Mouse (Mus musculus): ENCODE results near the gene Ugt1a6b. TPM values are rescaled to one million over a fixed set of nuclear protein-coding genes. Genes with fewer than 3 reads are reported as not detected.
A peak's percentile ranks its signal among the peaks of the same experiment; 100 is the strongest.
"Not testable (repeated sequence)": the region's sequence is repeated elsewhere in the genome, so short reads cannot be mapped to it uniquely, and the experiment has no call there.

Gene Ugt1a6b
- polyA plus RNA-seq, 1 experiment from 2014 or later: not detected

- no peaks in the 10 kb centered on the region for H3K36me3 ChIP-seq
- no peaks in the 10 kb centered on the region for H3K4me1 ChIP-seq
- no peaks in the 10 kb centered on the region for H3K27me3 ChIP-seq
- no peak within 1 kb of the TSS for H3K4me2 ChIP-seq (replicated peaks)
- 77% methylated on average over 5 of the region's 5 CpGs for WGBS
- no peaks in the 10 kb centered on the region for H3K9me3 ChIP-seq
- no peak within 1 kb of the TSS for H3K9ac ChIP-seq (replicated peaks)
- no peak within 1 kb of the TSS for H3K4me3 ChIP-seq
- no peak for ATAC-seq (ENCODE audit: low FRiP score, low read depth)
- H3K27ac ChIP-seq (replicated peaks): no peak within 1 kb of the TSS
Observed at GRCm38 (mm10) chr1:88165711-88166110, 62.7 kb downstream of the Ugt1a6b start, which contains the start of gene Ugt1a5. Ugt1a5 (plus strand) TSS chr1:88166012.

- not testable (repeated sequence) for H3K36me3 ChIP-seq; H3K27ac ChIP-seq (replicated peaks); H3K4me1 ChIP-seq; H3K9me3 ChIP-seq; H3K9ac ChIP-seq (replicated peaks); H3K4me3 ChIP-seq; H3K4me2 ChIP-seq (replicated peaks); ATAC-seq (ENCODE audit: low FRiP score, low read depth); H3K27me3 ChIP-seq
- WGBS: 79% methylated on average over 6 of the region's 7 CpGs
Observed at GRCm38 (mm10) chr1:88172190-88172589, 69.1 kb downstream of the Ugt1a6b start.

GRCm38 (mm10) chr1:88179657-88180056 lies 76.6 kb downstream of the Ugt1a6b start:
- no peak for ATAC-seq (ENCODE audit: low FRiP score, low read depth)
- 88% methylated on average over 1 of the region's 1 CpGs for WGBS

GRCm38 (mm10) chr1:88186325-88186935 lies 83.4 kb downstream of the Ugt1a6b start:
- H3K27ac ChIP-seq (replicated peaks): no peak overlapping the region
- no peak overlapping the region for H3K4me3 ChIP-seq
- 88% methylated on average over 5 of the region's 5 CpGs for WGBS
- H3K9me3 ChIP-seq: no peaks in the 10 kb centered on the region
- no peak overlapping the region for H3K9ac ChIP-seq (replicated peaks)
- no peaks in the 10 kb centered on the region for H3K4me1 ChIP-seq
- no peaks in the 10 kb centered on the region for H3K27me3 ChIP-seq
- no peak for ATAC-seq (ENCODE audit: low FRiP score, low read depth)
- H3K4me2 ChIP-seq (replicated peaks): no peak overlapping the region
- no peaks in the 10 kb centered on the region for H3K36me3 ChIP-seq

More at GRCm38 (mm10) chr1:88179657-88180056, 76.6 kb downstream of the Ugt1a6b start:
- Histone ChIP-seq H3K4me2 (replicated peaks) (no peak overlapping the region), H3K4me3 (no peak overlapping the region), H3K27me3 (no peaks in the 10 kb centered on the region), H3K36me3 (no peaks in the 10 kb centered on the region), H3K27ac (replicated peaks) (no peak overlapping the region), H3K4me1 (no peaks in the 10 kb centered on the region), H3K9ac (replicated peaks) (no peak overlapping the region), H3K9me3 (peaks cover 24% of the 10 kb centered on the region)

GRCm38 (mm10) chr1:88192136-88192535 lies 89.1 kb downstream of the Ugt1a6b start:
- Histone ChIP-seq H3K4me2 (replicated peaks) (no peak overlapping the region), H3K27me3 (no peaks in the 10 kb centered on the region), H3K9me3 (no peaks in the 10 kb centered on the region), H3K27ac (replicated peaks) (no peak overlapping the region), H3K9ac (replicated peaks) (no peak overlapping the region), H3K4me3 (no peak overlapping the region), H3K36me3 (no peaks in the 10 kb centered on the region), H3K4me1 (no peaks in the 10 kb centered on the region)
- ATAC-seq (ENCODE audit: low FRiP score, low read depth): no peak
- 58% methylated on average over 3 of the region's 3 CpGs for WGBS

GRCm38 (mm10) chr1:88195687-88196086 lies 92.6 kb downstream of the Ugt1a6b start:
- Histone ChIP-seq H3K27ac (replicated peaks) (no peak overlapping the region), H3K36me3 (no peaks in the 10 kb centered on the region), H3K9me3 (no peaks in the 10 kb centered on the region), H3K4me1 (no peaks in the 10 kb centered on the region), H3K4me3 (no peak overlapping the region), H3K27me3 (0 out of 2 replicates have a peak, but pooled peaks cover 6% of the 10 kb centered on the region), H3K4me2 (replicated peaks) (no peak overlapping the region), H3K9ac (replicated peaks) (no peak overlapping the region)
- ATAC-seq (ENCODE audit: low FRiP score, low read depth): no peak
- 95% methylated on average over 1 of the region's 1 CpGs for WGBS

GRCm38 (mm10) chr1:88197443-88197842 lies 94.4 kb downstream of the Ugt1a6b start:
- no peaks in the 10 kb centered on the region for H3K4me1 ChIP-seq
- 76% methylated on average over 3 of the region's 3 CpGs for WGBS
- no peak overlapping the region for H3K4me3 ChIP-seq
- H3K4me2 ChIP-seq (replicated peaks): no peak overlapping the region
- H3K27me3 ChIP-seq: 0 out of 2 replicates have a peak, but pooled peaks cover 6% of the 10 kb centered on the region
- H3K9ac ChIP-seq (replicated peaks): no peak overlapping the region
- no peak for ATAC-seq (ENCODE audit: low FRiP score, low read depth)
- no peaks in the 10 kb centered on the region for H3K9me3 ChIP-seq
- H3K36me3 ChIP-seq: no peaks in the 10 kb centered on the region
- no peak overlapping the region for H3K27ac ChIP-seq (replicated peaks)

GRCm38 (mm10) chr1:88199996-88200395 lies 96.9 kb downstream of the Ugt1a6b start:
- 0 out of 2 replicates have a peak, but pooled peaks cover 6% of the 10 kb centered on the region for H3K27me3 ChIP-seq
- WGBS: 80% methylated on average over 2 of the region's 2 CpGs

GRCm38 (mm10) chr1:88200456-88200855 lies 97.4 kb downstream of the Ugt1a6b start, which contains the start of gene Ugt1a2:
Ugt1a2 (plus strand) TSS chr1:88200601.
- no peaks in the 10 kb centered on the region for H3K36me3 ChIP-seq

More at GRCm38 (mm10) chr1:88199996-88200395, 96.9 kb downstream of the Ugt1a6b start:
- H3K4me1 ChIP-seq: no peaks in the 10 kb centered on the region
- H3K9me3 ChIP-seq: 0 out of 2 replicates have a peak, but pooled peaks cover 7% of the 10 kb centered on the region
- no peak overlapping the region for H3K9ac ChIP-seq (replicated peaks)
- no peak overlapping the region for H3K4me3 ChIP-seq
- no peak overlapping the region for H3K27ac ChIP-seq (replicated peaks)
- ATAC-seq (ENCODE audit: low FRiP score, low read depth): no peak
- H3K36me3 ChIP-seq: no peaks in the 10 kb centered on the region
- no peak overlapping the region for H3K4me2 ChIP-seq (replicated peaks)

GRCm38 (mm10) chr1:88205294-88205922 lies 102.4 kb downstream of the Ugt1a6b start, which contains the start of gene Dnajb3:
Dnajb3 (minus strand) TSS chr1:88205782.
- Histone ChIP-seq H3K27me3 (peaks cover 4% of the 10 kb centered on the region; the same call in 1 of the 2 replicates), H3K4me2 (replicated peaks) (peak within 1 kb of the TSS; percentile 66), H3K9ac (replicated peaks) (peak within 1 kb of the TSS; percentile 62), H3K27ac (replicated peaks) (no peak within 1 kb of the TSS; the same call in 1 of the 2 replicates), H3K4me1 (no peaks in the 10 kb centered on the region), H3K4me3 (peak within 1 kb of the TSS; percentile 53), H3K9me3 (0 out of 2 replicates have a peak, but pooled peaks cover 7% of the 10 kb centered on the region), H3K36me3 (no peaks in the 10 kb centered on the region)
- 5% methylated on average over 62 of the region's 62 CpGs for WGBS
- ATAC-seq (ENCODE audit: low FRiP score, low read depth): peak; percentile 99

More at GRCm38 (mm10) chr1:88200456-88200855, 97.4 kb downstream of the Ugt1a6b start, which contains the start of gene Ugt1a2:
- H3K9me3 ChIP-seq: 0 out of 2 replicates have a peak, but pooled peaks cover 7% of the 10 kb centered on the region
- no peak within 1 kb of the TSS for H3K4me2 ChIP-seq (replicated peaks)
- no peak for ATAC-seq (ENCODE audit: low FRiP score, low read depth)
- 0 out of 2 replicates have a peak, but pooled peaks cover 6% of the 10 kb centered on the region for H3K27me3 ChIP-seq
- H3K27ac ChIP-seq (replicated peaks): no peak within 1 kb of the TSS
- H3K9ac ChIP-seq (replicated peaks): no peak within 1 kb of the TSS
- H3K4me3 ChIP-seq: no peak within 1 kb of the TSS
- no peaks in the 10 kb centered on the region for H3K4me1 ChIP-seq
- WGBS: 87% methylated on average over 7 of the region's 7 CpGs

- H3K4me2 ChIP-seq (replicated peaks): no peak overlapping the region
- H3K4me3 ChIP-seq: no peak overlapping the region
- H3K4me1 ChIP-seq: no peaks in the 10 kb centered on the region
- H3K9me3 ChIP-seq: peaks cover 14% of the 10 kb centered on the region
- ATAC-seq (ENCODE audit: low FRiP score, low read depth): no peak
- H3K36me3 ChIP-seq: no peaks in the 10 kb centered on the region
- peaks cover 4% of the 10 kb centered on the region; the same call in 1 of the 2 replicates for H3K27me3 ChIP-seq
- no peak overlapping the region for H3K27ac ChIP-seq (replicated peaks)
- H3K9ac ChIP-seq (replicated peaks): no peak overlapping the region
- 77% methylated on average over 2 of the region's 2 CpGs for WGBS
Observed at GRCm38 (mm10) chr1:88206843-88207479, 103.9 kb downstream of the Ugt1a6b start.

- H3K27ac ChIP-seq (replicated peaks): no peak within 1 kb of the TSS
- WGBS: 67% methylated on average over 8 of the region's 8 CpGs
- peaks cover 51% of the 10 kb centered on the region for H3K9me3 ChIP-seq
- H3K36me3 ChIP-seq: no peaks in the 10 kb centered on the region
- ATAC-seq (ENCODE audit: low FRiP score, low read depth): no peak
- H3K9ac ChIP-seq (replicated peaks): no peak within 1 kb of the TSS
- H3K4me2 ChIP-seq (replicated peaks): no peak within 1 kb of the TSS
- no peaks in the 10 kb centered on the region for H3K4me1 ChIP-seq
- no peak within 1 kb of the TSS for H3K4me3 ChIP-seq
- H3K27me3 ChIP-seq: peaks cover 4% of the 10 kb centered on the region; the same call in 1 of the 2 replicates
Observed at GRCm38 (mm10) chr1:88211812-88212211, 108.8 kb downstream of the Ugt1a6b start, which contains the start of gene Ugt1a1. Ugt1a1 (plus strand) TSS chr1:88211959.
